Mouse (Mus musculus): ENCODE measurements around the gene Pithd1. TPM values are rescaled to one million over a fixed set of nuclear protein-coding genes. Genes with fewer than 3 reads are reported as not detected.
A peak's percentile ranks its signal among the peaks of the same experiment; 100 is the strongest.

Pithd1 gene
- polyA plus RNA-seq, 1 experiment, result 62.6 TPM

DNA sequence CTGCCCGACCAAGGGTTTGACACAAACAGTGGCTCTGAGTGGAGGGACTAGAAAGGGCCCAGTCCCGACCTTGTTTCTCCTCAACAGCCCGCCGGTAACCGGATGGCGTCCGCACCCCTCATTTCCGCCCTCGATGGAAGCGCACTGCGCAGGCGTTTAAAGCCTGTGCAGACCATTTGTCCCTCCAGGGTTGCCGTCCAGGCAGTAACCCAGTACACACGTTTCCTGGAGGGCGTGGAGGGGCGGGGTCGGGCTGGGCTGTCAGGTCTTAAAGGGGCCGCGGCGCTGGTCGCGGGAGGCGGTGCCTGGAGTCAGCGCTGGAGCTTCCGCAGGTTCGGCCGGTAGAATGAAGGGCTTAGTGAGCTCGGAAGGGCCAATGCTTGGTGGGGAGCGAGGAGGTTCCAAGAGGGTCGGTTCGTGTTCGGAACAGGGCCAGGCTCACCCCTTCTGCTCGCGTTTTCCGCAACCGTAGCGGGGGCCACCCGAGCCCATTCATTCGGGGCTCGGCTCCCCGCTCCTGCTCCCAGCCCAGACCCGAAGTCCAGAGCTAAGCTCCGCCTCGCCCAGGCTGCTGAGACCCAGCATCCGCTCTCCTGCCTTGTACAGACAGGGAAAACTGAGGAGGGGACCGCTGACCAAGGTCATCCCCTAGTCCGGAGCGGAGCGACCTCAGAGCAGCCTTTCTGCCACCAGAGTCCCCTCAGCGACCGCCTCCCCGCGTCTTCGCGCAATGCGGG lies 23.4 kb downstream of the Pithd1 start, which contains the start of gene Gale:
TSS of gene Gale (plus strand) at position 271 of the 737 bp plus-strand sequence.
- peaks cover 58% of the 10 kb centered on the region for H3K4me1 ChIP-seq
- H3K9me3 ChIP-seq, result no peaks in the 10 kb centered on the region
- no peaks in the 10 kb centered on the region for H3K27me3 ChIP-seq (replicated peaks)
- TF ChIP-seq GATA1 (IDR thresholded peaks at IDR 0.05; ENCODE audit: borderline replicate concordance, low read length) (no peak), FLI1 (IDR thresholded peaks at IDR 0.05; ENCODE audit: low read length) (0 out of 2 replicates have a peak, but pooled peaks have one; percentile 49)
- H3K4me3 ChIP-seq (replicated peaks), result peak within 1 kb of the TSS; percentile 95
- H3K36me3 ChIP-seq (replicated peaks; ENCODE audit: low read length), result peaks cover 77% of the 10 kb centered on the region

DNA sequence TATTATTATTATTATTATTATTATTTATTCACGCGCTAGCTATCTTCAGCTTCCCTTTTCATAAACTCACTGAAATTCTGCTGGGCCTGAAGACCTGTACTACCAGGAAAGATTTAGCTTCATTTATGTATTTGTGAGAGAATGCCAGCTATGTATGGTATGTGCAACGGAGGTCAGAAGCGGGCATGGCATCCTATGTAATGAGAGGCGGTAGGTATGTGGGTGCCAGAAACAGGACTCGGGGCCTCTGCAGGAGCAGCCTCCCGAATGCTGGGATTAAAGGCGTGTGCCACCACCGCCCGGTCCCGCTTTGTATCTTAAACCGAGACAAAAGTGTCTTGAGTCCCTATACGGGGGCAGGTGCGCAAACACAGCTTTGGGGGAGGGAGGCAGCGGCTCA lies 24.1 kb downstream of the Pithd1 start:
- Histone ChIP-seq H3K27me3 (replicated peaks) (no peaks in the 10 kb centered on the region), H3K36me3 (replicated peaks; ENCODE audit: low read length) (peaks cover 77% of the 10 kb centered on the region), H3K4me1 (peaks cover 65% of the 10 kb centered on the region), H3K9me3 (no peaks in the 10 kb centered on the region), H3K4me3 (replicated peaks) (peak overlapping the region; percentile 95)
- TF ChIP-seq FLI1 (IDR thresholded peaks at IDR 0.05; ENCODE audit: low read length) (no peak), GATA1 (IDR thresholded peaks at IDR 0.05; ENCODE audit: borderline replicate concordance, low read length) (no peak)

DNA sequence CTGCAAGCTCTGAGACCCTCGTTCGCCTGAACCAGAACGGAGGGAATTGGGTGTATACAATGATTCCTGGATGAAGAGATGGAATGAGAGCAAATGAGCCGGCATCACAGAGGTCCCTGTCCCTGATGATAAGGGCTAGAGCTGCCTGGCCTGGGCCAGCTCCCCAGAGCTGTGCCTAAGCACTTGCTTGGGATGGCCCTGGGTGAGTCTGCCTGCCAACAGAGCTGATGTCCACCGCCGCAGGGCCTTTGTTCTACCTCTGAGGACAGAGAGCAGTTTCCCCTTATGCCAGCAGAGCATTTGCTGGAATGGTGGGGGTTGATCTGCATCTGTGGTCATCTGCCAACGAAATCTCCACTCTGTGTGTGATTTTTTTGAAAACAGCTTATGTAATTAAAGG lies 24.9 kb downstream of the Pithd1 start:
- Histone ChIP-seq H3K4me3 (replicated peaks) (no peak overlapping the region), H3K36me3 (replicated peaks; ENCODE audit: low read length) (peaks cover 77% of the 10 kb centered on the region), H3K27me3 (replicated peaks) (no peaks in the 10 kb centered on the region), H3K4me1 (peaks cover 68% of the 10 kb centered on the region), H3K9me3 (no peaks in the 10 kb centered on the region)
- TF ChIP-seq FLI1 (IDR thresholded peaks at IDR 0.05; ENCODE audit: low read length) (no peak), GATA1 (IDR thresholded peaks at IDR 0.05; ENCODE audit: borderline replicate concordance, low read length) (no peak)

DNA sequence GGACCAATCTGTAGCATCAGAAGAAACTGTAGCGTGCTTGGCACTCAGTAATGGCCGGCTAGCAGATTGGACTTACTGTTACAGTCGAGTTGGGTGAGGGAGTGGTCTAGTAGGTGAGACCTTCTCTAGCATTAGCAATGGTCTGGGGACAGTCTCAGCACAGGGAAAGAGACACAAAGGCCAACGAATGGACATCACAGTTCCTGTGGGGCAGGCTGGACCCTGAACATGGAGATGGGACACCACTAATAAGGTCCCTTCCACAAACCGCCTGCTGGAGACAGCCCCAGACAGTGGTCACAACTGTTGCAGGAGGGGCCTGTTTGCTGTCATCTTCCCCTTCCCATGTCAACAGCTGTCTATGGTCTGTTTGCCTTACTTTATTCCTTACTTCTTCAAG lies 25.4 kb downstream of the Pithd1 start:
- peak overlapping the region; percentile 17 for H3K4me3 ChIP-seq (replicated peaks)
- peaks cover 74% of the 10 kb centered on the region for H3K36me3 ChIP-seq (replicated peaks; ENCODE audit: low read length)
- TF ChIP-seq FLI1 (IDR thresholded peaks at IDR 0.05; ENCODE audit: low read length), result no peak
- no peak for TF ChIP-seq GATA1 (IDR thresholded peaks at IDR 0.05; ENCODE audit: borderline replicate concordance, low read length)
- no peaks in the 10 kb centered on the region for H3K27me3 ChIP-seq (replicated peaks)
- H3K9me3 ChIP-seq, result no peaks in the 10 kb centered on the region
- H3K4me1 ChIP-seq, result peaks cover 68% of the 10 kb centered on the region

DNA sequence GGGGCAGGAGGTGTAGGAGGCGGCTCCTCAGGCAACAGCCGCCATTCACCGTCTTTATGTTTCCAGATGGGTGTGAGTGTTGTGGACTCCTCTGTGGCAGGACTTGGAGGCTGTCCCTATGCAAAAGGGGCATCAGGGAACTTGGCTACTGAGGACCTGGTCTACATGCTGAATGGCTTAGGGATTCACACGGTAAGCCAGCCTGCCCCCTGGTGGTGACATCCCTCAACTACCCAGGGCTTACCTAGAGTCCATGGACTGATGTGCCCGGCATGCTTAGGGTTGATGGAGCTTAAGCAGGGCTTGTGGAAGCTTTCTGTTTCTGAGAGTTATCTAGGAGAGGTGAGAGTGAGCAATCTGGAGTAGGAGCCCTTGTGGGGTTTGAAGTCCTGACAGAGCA lies 26.3 kb downstream of the Pithd1 start:
- no peaks in the 10 kb centered on the region for H3K9me3 ChIP-seq
- H3K4me1 ChIP-seq, result peaks cover 59% of the 10 kb centered on the region
- no peaks in the 10 kb centered on the region for H3K27me3 ChIP-seq (replicated peaks)
- H3K36me3 ChIP-seq (replicated peaks; ENCODE audit: low read length), result peaks cover 74% of the 10 kb centered on the region
- no peak for TF ChIP-seq GATA1 (IDR thresholded peaks at IDR 0.05; ENCODE audit: borderline replicate concordance, low read length)
- no peak for TF ChIP-seq FLI1 (IDR thresholded peaks at IDR 0.05; ENCODE audit: low read length)
- no peak overlapping the region for H3K4me3 ChIP-seq (replicated peaks)

DNA sequence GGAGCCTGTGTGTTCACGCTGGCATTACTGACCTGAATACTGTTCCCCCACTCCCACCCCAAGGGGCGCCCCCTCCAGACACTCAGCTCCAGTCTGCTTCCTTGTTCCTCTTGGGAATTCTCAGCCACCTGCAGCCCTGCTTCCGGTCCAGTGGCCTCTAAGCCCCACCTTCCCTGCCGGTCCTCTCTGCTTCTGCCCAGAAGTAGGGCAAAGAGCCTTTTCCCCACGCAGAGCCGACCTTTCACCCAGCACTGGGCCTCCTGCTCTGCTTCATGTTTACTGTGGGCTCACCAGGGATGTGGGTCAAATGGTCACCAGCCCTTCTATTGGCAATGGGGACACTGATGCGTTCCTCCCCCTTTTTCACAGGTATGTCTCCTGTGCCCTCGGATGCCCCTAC lies 28.7 kb downstream of the Pithd1 start:
- H3K4me1 ChIP-seq, result peaks cover 47% of the 10 kb centered on the region
- no peaks in the 10 kb centered on the region for H3K9me3 ChIP-seq
- H3K4me3 ChIP-seq (replicated peaks), result no peak overlapping the region
- peaks cover 87% of the 10 kb centered on the region for H3K36me3 ChIP-seq (replicated peaks; ENCODE audit: low read length)
- no peaks in the 10 kb centered on the region for H3K27me3 ChIP-seq (replicated peaks)
- TF ChIP-seq FLI1 (IDR thresholded peaks at IDR 0.05; ENCODE audit: low read length) (no peak), GATA1 (IDR thresholded peaks at IDR 0.05; ENCODE audit: borderline replicate concordance, low read length) (no peak)

DNA sequence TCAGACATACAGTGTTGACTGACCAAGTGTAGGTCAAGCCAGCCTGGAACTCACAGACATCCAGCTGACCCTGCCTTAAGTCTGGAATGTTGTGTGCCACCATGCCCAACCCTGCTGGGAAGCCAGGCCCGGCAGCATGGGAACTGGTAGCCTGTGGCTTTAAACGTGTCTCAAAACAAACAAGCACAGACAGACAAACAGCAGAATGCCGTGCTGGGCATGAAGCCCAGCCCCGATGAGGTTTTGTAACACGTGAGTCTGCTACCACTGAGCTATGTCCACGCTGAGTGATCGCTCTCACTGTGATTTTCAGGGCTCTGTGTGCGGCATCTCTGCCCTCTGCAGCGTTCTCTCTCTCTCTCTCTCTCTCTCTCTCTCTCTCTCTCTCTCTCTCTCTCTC lies 31.2 kb downstream of the Pithd1 start:
- Histone ChIP-seq H3K27me3 (replicated peaks) (no peaks in the 10 kb centered on the region), H3K4me3 (replicated peaks) (no peak overlapping the region), H3K4me1 (peaks cover 28% of the 10 kb centered on the region), H3K9me3 (peaks cover 12% of the 10 kb centered on the region), H3K36me3 (replicated peaks; ENCODE audit: low read length) (peaks cover 92% of the 10 kb centered on the region)
- no peak for TF ChIP-seq GATA1 (IDR thresholded peaks at IDR 0.05; ENCODE audit: borderline replicate concordance, low read length)
- no peak for TF ChIP-seq FLI1 (IDR thresholded peaks at IDR 0.05; ENCODE audit: low read length)

DNA sequence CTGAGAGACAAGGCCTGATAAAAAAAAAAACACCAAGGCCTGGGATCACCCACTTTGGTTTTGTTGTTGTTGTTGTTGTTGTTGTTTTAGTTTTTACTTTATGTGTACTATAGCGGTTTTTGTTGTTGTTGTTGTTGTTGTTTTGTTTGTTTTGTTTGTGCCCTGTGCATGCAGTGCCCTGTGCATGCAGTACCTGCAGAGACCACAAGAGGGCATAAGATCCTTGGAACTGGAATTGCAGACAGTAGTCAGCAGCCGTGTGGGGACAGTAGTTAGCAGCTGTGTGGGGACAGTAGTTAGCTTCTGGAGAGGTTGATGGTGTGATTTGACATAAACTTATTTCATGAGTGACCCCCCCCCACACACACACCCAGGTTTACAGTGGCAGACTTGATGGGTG lies 32.8 kb downstream of the Pithd1 start:
- Histone ChIP-seq H3K9me3 (peaks cover 12% of the 10 kb centered on the region), H3K36me3 (replicated peaks; ENCODE audit: low read length) (peaks cover 87% of the 10 kb centered on the region), H3K4me3 (replicated peaks) (no peak overlapping the region), H3K27me3 (replicated peaks) (no peaks in the 10 kb centered on the region), H3K4me1 (peaks cover 34% of the 10 kb centered on the region)
- no peak for TF ChIP-seq FLI1 (IDR thresholded peaks at IDR 0.05; ENCODE audit: low read length)
- no peak for TF ChIP-seq GATA1 (IDR thresholded peaks at IDR 0.05; ENCODE audit: borderline replicate concordance, low read length)

DNA sequence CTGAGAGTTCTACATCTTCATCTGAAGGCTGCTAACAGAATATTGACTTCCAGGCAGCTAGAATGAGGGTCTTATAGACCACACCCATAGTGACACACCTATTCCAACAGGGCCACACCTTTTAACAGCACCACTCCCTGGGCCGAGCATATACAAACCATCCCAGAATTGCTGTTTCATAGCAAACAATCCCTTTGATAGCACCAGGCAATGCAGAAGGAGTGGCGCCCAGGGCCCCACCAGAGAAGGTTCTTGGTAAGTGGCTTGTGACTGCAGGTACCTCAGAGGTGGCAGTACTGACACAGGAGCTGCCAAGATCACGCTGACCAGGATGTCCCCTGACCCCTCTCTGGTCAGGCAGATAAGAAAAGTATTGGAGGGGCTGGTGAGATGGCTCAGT lies 33.9 kb downstream of the Pithd1 start:
- H3K4me1 ChIP-seq, result peaks cover 40% of the 10 kb centered on the region
- no peak overlapping the region for H3K4me3 ChIP-seq (replicated peaks)
- peaks cover 86% of the 10 kb centered on the region for H3K36me3 ChIP-seq (replicated peaks; ENCODE audit: low read length)
- H3K27me3 ChIP-seq (replicated peaks), result no peaks in the 10 kb centered on the region
- TF ChIP-seq FLI1 (IDR thresholded peaks at IDR 0.05; ENCODE audit: low read length) (no peak), GATA1 (IDR thresholded peaks at IDR 0.05; ENCODE audit: borderline replicate concordance, low read length) (no peak)
- H3K9me3 ChIP-seq, result peaks cover 12% of the 10 kb centered on the region

DNA sequence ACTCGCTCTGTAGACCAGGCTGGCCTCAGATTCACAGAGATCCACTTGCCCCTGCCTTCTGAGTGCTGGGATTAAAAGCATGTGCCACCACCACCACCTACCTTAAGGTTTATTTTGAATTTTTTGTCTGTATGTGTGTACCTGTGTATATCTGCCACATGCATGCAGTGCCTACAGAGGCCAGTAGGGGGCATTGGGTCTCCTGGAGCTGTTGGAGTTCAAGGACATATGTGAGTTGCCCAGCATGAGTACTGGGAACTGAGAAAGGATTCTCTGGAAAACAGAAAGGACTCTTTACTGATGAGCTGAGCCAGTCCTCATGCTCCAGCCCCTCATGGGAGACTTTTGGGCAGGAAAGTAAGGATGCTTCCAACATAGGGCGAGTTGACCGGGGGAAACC lies 35.6 kb downstream of the Pithd1 start:
- peaks cover 12% of the 10 kb centered on the region for H3K9me3 ChIP-seq
- H3K36me3 ChIP-seq (replicated peaks; ENCODE audit: low read length), result peaks cover 75% of the 10 kb centered on the region
- H3K4me1 ChIP-seq, result peaks cover 46% of the 10 kb centered on the region
- TF ChIP-seq GATA1 (IDR thresholded peaks at IDR 0.05; ENCODE audit: borderline replicate concordance, low read length) (no peak), FLI1 (IDR thresholded peaks at IDR 0.05; ENCODE audit: low read length) (no peak)
- H3K4me3 ChIP-seq (replicated peaks), result no peak overlapping the region
- no peaks in the 10 kb centered on the region for H3K27me3 ChIP-seq (replicated peaks)
